Mouse (Mus musculus): ENCODE measurements at regions not wholly inside any gene's neighbourhood (a gene's known extent, or its start where the extent isn't known, plus 50 kb on each side); places are given as distances from the start of the nearest gene placed in this dataset.
"Not testable (repeated sequence)": the region's sequence is repeated elsewhere in the genome, so short reads cannot be mapped to it uniquely, and the experiment has no call there.

DNA sequence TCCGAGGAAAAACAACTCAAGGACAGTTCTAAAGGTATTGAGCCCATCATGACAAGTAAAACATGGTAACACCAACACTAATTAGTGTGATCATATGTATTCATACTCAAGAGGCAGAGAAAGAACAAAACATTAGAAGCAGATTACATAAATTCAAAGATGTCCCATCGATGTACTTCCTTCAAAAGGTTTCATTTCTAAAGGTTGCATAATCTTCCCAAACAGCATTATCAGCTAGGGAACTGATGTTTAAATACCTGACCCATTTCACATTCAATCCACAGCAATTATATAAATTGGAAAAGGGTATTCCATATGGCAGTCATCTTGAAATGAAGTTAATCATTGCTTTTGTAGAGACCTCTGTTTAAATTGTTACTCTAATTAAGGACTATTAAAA is 202.2 kb upstream of the Flrt2 start:
- H3K27me3 ChIP-seq (ENCODE audit: insufficient read depth, low read length) = no peaks in the 10 kb centered on the region
- H3K36me3 ChIP-seq (ENCODE audit: insufficient read depth) = no peaks in the 10 kb centered on the region
- H3K4me1 ChIP-seq (ENCODE audit: insufficient read depth) = no peaks in the 10 kb centered on the region
- H3K4me3 ChIP-seq (ENCODE audit: low read depth, low read length) = no peak overlapping the region
- H3K27ac ChIP-seq (ENCODE audit: low read depth, low read length) = no peak overlapping the region
- H3K9me3 ChIP-seq (ENCODE audit: low read length) = no peaks in the 10 kb centered on the region
- TF ChIP-seq CTCF (IDR thresholded peaks at IDR 0.05; ENCODE audit: low read depth) = no peak
- no peak overlapping the region for H3K4me2 ChIP-seq (ENCODE audit: low read depth)
- no peak for DNase-seq
- ATAC-seq = no peak
- WGBS = 76% methylated on average over 2 of the region's 2 CpGs
- no peak overlapping the region for H3K9ac ChIP-seq

DNA sequence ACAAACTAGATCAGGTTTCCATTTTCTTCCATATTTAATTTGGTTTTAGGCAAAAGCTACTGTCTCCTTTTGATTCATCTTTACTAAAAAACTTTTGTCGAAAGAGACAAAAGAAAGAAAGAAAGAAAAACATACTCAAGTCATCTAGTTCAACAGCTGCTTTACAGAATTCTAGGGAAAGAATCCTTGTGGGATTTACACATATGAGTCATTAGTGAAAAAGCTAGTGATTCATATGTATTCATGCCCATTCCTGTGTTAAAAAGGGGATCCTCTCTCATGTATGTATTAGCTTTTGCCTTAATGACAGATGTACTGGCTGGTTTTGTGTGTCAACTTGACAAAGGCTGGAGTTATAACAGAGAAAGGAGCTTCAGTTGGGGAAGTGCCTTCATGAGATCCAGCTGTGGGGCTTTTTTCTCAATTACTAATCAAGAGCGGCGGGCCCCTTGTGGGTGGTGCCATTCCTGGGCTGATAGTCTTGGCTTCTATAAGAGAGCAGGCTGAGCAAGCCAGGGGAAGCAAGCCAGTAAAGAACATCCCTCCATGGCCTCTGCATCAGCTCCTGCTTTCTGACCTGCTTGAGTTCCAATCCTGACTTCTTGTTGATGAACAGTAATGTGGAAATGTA is 200.1 kb upstream of the Flrt2 start:
- ATAC-seq, H3K9ac ChIP-seq: not testable (repeated sequence)

DNA sequence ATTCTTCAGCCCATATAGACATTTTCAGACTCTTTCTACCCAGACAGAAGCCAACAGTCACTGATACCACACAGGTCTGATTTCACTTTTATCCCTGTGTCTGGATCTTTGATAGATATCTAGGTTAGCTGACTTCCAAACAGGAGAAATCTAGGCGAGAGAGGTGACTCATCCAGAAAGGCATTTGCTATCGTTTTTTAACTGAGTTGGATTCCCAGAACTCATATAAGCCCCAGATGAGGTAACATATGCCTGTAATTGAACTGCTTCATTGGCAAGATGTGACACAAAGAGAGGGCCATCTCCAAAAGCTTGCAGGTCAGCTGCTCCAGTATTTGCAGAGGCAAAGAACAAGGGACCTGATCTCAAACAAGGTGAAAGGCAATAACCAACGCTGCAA is 190.6 kb upstream of the Flrt2 start:
- 84% methylated on average over 3 of the region's 3 CpGs for WGBS
- Histone ChIP-seq H3K36me3 (ENCODE audit: insufficient read depth) (no peaks in the 10 kb centered on the region), H3K9ac (no peak overlapping the region), H3K4me2 (ENCODE audit: low read depth) (no peak overlapping the region), H3K9me3 (ENCODE audit: low read length) (no peaks in the 10 kb centered on the region), H3K4me1 (ENCODE audit: insufficient read depth) (no peaks in the 10 kb centered on the region), H3K27me3 (ENCODE audit: insufficient read depth, low read length) (no peaks in the 10 kb centered on the region), H3K27ac (ENCODE audit: low read depth, low read length) (no peak overlapping the region), H3K4me3 (ENCODE audit: low read depth, low read length) (no peak overlapping the region)
- no peak for DNase-seq
- ATAC-seq = no peak
- no peak for TF ChIP-seq CTCF (IDR thresholded peaks at IDR 0.05; ENCODE audit: low read depth)

More for the DNA sequence above, 200.1 kb upstream of the Flrt2 start:
- H3K9me3 ChIP-seq (ENCODE audit: low read length); H3K36me3 ChIP-seq (ENCODE audit: insufficient read depth); H3K27ac ChIP-seq (ENCODE audit: low read depth, low read length); DNase-seq; H3K27me3 ChIP-seq (ENCODE audit: insufficient read depth, low read length); H3K4me3 ChIP-seq (ENCODE audit: low read depth, low read length); H3K4me1 ChIP-seq (ENCODE audit: insufficient read depth); H3K4me2 ChIP-seq (ENCODE audit: low read depth): not testable (repeated sequence)
- 32% methylated on average over 3 of the region's 3 CpGs for WGBS

DNA sequence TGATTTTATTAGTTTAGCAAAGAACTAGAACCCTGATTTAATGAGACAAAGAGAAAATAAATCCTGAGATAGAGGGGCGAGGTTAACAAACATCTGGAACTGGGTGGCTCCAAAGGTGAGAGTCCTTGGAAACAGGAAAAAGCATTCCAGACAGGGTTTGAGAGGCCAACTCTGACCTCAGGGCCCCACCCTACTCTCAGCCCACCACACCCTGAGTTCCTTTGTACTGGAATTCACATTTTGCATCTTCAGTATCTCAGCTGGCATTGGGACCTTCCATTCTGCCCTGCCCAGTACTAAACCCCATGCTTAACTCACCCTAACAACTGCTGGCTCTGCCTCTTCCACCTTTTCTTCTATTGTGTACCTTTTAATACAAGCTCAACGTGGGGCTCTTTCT is 172.0 kb upstream of the Flrt2 start:
- Histone ChIP-seq H3K9ac (no peak overlapping the region), H3K27me3 (ENCODE audit: insufficient read depth, low read length) (no peaks in the 10 kb centered on the region), H3K4me3 (ENCODE audit: low read depth, low read length) (no peak overlapping the region), H3K9me3 (ENCODE audit: low read length) (no peaks in the 10 kb centered on the region), H3K4me2 (ENCODE audit: low read depth) (no peak overlapping the region), H3K4me1 (ENCODE audit: insufficient read depth) (no peaks in the 10 kb centered on the region), H3K36me3 (ENCODE audit: insufficient read depth) (no peaks in the 10 kb centered on the region), H3K27ac (ENCODE audit: low read depth, low read length) (no peak overlapping the region)
- DNase-seq = no peak
- ATAC-seq = no peak
- no peak for TF ChIP-seq CTCF (IDR thresholded peaks at IDR 0.05; ENCODE audit: low read depth)
- 83% methylated on average over 2 of the region's 2 CpGs for WGBS

DNA sequence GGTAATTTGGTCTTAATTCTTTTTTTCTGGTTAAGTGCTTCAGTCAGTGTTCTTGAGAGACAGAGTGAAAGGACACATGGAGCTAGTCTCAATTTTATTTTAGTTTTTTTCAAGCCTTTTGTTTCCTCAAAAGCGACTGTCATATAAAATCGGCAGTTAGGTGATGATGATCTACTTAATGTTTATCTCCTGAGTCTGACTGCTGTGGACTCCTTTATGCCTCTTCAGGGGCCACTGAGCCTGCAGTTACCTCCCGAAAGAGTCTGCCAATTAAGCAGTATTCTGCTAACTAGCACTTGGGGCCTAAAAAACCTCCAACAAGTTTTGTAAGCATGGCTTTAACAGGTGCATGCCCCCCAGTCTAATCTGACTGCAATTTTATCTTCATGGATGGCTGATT is 170.0 kb upstream of the Flrt2 start:
- no peak overlapping the region for H3K27ac ChIP-seq (ENCODE audit: low read depth, low read length)
- no peaks in the 10 kb centered on the region for H3K4me1 ChIP-seq (ENCODE audit: insufficient read depth)
- H3K9me3 ChIP-seq (ENCODE audit: low read length) = no peaks in the 10 kb centered on the region
- no peak overlapping the region for H3K4me2 ChIP-seq (ENCODE audit: low read depth)
- no peaks in the 10 kb centered on the region for H3K27me3 ChIP-seq (ENCODE audit: insufficient read depth, low read length)
- H3K9ac ChIP-seq = no peak overlapping the region
- no peak for TF ChIP-seq CTCF (IDR thresholded peaks at IDR 0.05; ENCODE audit: low read depth)
- no peaks in the 10 kb centered on the region for H3K36me3 ChIP-seq (ENCODE audit: insufficient read depth)
- H3K4me3 ChIP-seq (ENCODE audit: low read depth, low read length) = no peak overlapping the region
- 45% methylated on average over 3 of the region's 3 CpGs for whole genome bisulfite sequencing
- ATAC-seq (no peak), DNase-seq (no peak)

DNA sequence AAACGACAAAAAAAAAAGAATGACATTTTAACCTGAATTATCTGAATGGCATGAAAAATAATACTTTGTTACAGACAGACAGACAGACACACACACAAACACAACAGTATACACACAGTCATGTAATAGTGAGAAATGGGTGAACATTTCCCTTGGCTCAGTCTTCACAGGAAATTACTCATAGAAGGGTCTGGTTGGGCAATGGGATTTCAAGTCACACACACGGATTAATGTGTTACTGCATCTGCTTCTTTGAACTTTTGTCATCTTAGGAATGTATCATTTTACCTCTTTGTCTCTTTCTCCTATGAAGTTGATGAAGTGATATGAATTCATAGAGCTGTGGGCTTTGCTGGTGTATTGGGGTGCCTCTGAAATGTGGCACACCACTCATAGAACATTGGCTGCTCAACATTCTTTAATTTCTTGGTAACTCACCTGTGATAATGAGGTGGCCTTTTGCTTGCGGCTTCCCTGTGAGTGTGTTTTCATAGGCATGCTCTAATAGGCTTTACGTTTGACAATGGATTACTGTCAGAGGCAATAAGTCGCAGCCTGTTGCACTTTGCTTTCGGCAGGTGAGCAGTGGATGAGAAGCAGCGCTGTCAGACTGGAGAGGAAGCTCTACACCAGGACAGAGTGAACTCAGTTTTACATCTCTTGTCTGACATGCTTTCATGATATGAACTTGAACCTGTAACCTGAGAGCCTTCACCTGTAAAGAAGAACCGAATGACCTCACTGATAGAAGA is 158.0 kb upstream of the Flrt2 start:
- Histone ChIP-seq H3K36me3 (ENCODE audit: insufficient read depth) (no peaks in the 10 kb centered on the region), H3K9me3 (ENCODE audit: low read length) (no peaks in the 10 kb centered on the region), H3K27me3 (ENCODE audit: insufficient read depth, low read length) (no peaks in the 10 kb centered on the region), H3K4me1 (ENCODE audit: insufficient read depth) (no peaks in the 10 kb centered on the region), H3K9ac (no peak overlapping the region), H3K4me3 (ENCODE audit: low read depth, low read length) (no peak overlapping the region), H3K4me2 (ENCODE audit: low read depth) (no peak overlapping the region), H3K27ac (ENCODE audit: low read depth, low read length) (no peak overlapping the region)
- no peak for TF ChIP-seq CTCF (IDR thresholded peaks at IDR 0.05; ENCODE audit: low read depth)
- ATAC-seq (no peak), DNase-seq (no peak)
- 78% methylated on average over 8 of the region's 8 CpGs for WGBS

DNA sequence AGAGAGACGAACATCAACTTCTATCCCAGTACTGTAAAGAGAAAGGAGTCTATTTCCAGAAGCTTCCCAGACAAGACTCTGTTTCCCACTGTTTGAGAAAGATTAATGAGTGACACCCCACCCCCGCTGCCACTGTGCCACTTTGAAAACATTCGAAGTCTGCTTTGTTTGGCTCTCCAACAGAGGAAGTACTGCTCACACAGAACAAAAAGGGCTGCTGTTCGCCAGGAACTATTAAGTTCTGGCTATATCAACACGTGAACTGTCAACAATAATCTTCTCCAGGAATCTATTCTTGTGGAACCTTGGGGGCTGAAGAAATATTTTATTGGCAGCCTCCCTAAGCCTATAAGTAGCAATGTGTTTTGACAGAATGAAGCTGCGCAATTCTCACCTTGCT is 144.7 kb upstream of the Flrt2 start:
- Histone ChIP-seq H3K9ac (no peak overlapping the region), H3K4me1 (ENCODE audit: insufficient read depth) (no peaks in the 10 kb centered on the region), H3K4me2 (ENCODE audit: low read depth) (no peak overlapping the region), H3K27me3 (ENCODE audit: insufficient read depth, low read length) (no peaks in the 10 kb centered on the region), H3K27ac (ENCODE audit: low read depth, low read length) (no peak overlapping the region), H3K4me3 (ENCODE audit: low read depth, low read length) (no peak overlapping the region), H3K36me3 (ENCODE audit: insufficient read depth) (no peaks in the 10 kb centered on the region), H3K9me3 (ENCODE audit: low read length) (no peaks in the 10 kb centered on the region)
- ATAC-seq = no peak
- 28% methylated on average over 6 of the region's 6 CpGs for WGBS
- TF ChIP-seq CTCF (IDR thresholded peaks at IDR 0.05; ENCODE audit: low read depth) = no peak
- no peak for DNase-seq
